Mouse (Mus musculus) lung, adult 2 months (tissue): Measurements from ENCODE around the gene Coa5. TPM values are rescaled to one million over a fixed set of nuclear protein-coding genes. Genes with fewer than 3 reads are reported as not detected.
A peak's percentile ranks its signal among the peaks of the same experiment; 100 is the strongest.

Experiments
- DNase-seq: peaks from one replicate; pipeline ENCODE4 v3.0.0; 2022
- H3K4me1 ChIP-seq: fragments of 200-500 bp; 2 replicates; pipeline ENCODE4 v1.6.1; 2011; ENCODE audit warnings: low read length; ENCODE audit not compliant: control insufficient read depth, insufficient read depth
- H3K4me3 ChIP-seq: fragments of 200-500 bp; replicated peaks from 2 replicates; pipeline ENCODE3; 2011; ENCODE audit warnings: low read depth, mild to moderate bottlenecking, control low read depth, low read length; ENCODE audit errors: extremely low read depth
- CTCF ChIP-seq: fragments of 200-500 bp; IDR thresholded peaks from 2 replicates; pipeline ENCODE4 v1.5.1; 2011; ENCODE audit warnings: mild to moderate bottlenecking, low read length, control low read depth; ENCODE audit not compliant: insufficient read depth
- POLR2A ChIP-seq: fragments of 200-500 bp; IDR thresholded peaks from 2 replicates; pipeline ENCODE4 v1.6.1; 2011; ENCODE audit warnings: low read depth, mild to moderate bottlenecking, control low read depth, low read length, borderline replicate concordance; ENCODE audit errors: extremely low read depth
- WGBS: fragments of 180-500 bp; shearing (Covaris S2); methylation state at CpG from one replicate; pipeline ENCODE4 v1.1.7; 2018; 5-methylcytosine and 5-hydroxymethylcytosine counted together
- polyA plus RNA-seq: library from polyadenylated mRNA; depleted of rRNA; stranded (reverse); fragments of >200 nt; gene quantifications from 2 replicates; pipeline ENCODE4 v1.2.3, GENCODE M21; 2012

Coa5 gene
- polyA plus RNA-seq, 1 experiment = 45.0 TPM

DNA sequence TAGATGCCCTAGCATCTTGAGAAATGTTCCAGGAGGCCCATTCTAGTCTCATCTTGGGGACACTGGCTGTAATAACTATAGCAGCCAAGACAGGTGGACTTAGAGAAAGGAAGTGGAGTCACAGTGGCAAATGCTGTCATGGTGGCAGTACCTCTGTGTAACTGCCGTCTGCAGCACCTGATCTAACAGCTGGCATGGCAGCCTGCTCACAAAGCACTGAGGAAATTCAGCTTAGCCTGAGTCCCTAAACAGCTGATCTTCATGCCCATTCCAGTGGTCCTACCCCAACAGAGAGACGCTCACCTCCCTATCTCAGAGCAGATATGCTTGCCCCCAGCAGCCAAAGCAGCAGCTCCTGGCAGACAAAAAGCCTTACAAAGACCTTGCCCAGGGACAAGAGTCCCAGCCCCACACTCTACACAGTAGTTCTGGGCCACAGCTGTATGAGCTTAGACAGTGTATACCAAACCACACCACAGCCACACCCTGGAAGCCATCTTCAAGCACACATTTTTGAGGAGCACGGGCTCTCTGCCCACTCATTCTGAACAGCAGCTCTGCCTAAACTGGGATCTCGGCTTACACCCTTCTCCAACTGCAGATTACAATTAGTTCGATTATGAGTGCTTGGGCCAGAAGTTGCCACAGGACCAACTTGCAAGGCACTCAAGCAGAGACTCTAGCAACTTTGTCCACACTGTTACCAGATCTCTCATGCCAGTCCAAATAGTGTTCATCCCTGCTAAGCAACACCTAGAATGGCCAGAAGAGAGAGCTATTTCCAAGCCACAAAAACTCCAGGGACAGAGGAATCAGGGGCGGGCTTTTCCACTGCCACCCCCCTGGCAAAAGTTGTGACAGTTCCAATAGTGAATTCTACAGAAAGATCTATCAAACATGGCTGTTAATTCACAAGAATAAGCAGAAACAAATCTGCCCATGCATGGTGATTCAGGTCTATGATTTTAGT is 41.6 kb upstream of the Coa5 start:
- no peak for DNase-seq

DNA sequence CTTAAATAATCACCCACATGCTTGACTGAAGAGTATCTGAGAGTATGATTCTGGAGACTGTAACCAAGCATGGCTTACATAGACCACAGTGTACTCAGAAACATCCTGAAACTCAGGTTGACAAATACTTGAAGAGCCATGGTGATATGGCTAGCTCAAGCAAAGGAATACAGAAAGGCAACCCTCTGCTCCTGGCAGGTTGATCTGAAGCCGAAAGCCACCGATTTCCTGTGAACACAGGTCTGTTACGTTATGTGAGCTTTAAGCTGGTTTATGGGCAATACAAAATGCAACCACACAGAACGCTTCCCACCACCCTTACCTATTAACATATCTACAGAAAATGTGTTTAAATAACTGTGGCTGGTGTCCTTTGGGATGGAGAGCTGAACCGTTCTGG is 39.1 kb upstream of the Coa5 start:
- 88% methylated on average over 5 of the region's 5 CpGs for WGBS
- no peak for TF ChIP-seq POLR2A
- TF ChIP-seq CTCF = no peak

More for the DNA sequence above, 41.6 kb upstream of the Coa5 start:
- WGBS = 74% methylated on average over 6 of the region's 6 CpGs
- TF ChIP-seq POLR2A = no peak
- no peak for TF ChIP-seq CTCF
- Histone ChIP-seq H3K4me1 (no peaks in the 10 kb centered on the region; the same call in 1 of the 2 replicates), H3K4me3 (no peak overlapping the region)

DNA sequence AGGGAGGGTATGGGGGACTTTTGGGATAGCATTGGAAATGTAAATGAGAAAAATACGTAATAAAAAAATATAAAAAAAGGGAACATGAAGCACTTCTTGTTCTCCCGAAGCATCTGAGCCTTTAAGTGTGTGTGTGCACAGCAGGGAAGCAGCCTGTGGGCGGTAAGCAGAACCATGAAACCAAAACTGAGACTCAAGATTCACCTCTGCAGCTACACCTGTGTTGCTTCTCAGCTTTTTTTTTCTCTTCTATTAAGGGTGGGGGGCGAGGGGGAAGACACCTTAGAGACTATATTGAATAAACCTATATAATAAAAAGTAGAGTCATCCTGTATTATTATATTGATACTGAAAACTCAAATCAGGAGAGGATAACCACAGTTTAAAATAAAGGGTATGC is 37.9 kb upstream of the Coa5 start:
- no peak overlapping the region for H3K4me3 ChIP-seq
- TF ChIP-seq POLR2A (no peak), CTCF (no peak)
- H3K4me1 ChIP-seq = no peaks in the 10 kb centered on the region
- no peak for DNase-seq
- WGBS = 88% methylated on average over 4 of the region's 4 CpGs

More for the DNA sequence above, 39.1 kb upstream of the Coa5 start:
- DNase-seq = no peak
- H3K4me3 ChIP-seq = no peak overlapping the region
- no peaks in the 10 kb centered on the region for H3K4me1 ChIP-seq

DNA sequence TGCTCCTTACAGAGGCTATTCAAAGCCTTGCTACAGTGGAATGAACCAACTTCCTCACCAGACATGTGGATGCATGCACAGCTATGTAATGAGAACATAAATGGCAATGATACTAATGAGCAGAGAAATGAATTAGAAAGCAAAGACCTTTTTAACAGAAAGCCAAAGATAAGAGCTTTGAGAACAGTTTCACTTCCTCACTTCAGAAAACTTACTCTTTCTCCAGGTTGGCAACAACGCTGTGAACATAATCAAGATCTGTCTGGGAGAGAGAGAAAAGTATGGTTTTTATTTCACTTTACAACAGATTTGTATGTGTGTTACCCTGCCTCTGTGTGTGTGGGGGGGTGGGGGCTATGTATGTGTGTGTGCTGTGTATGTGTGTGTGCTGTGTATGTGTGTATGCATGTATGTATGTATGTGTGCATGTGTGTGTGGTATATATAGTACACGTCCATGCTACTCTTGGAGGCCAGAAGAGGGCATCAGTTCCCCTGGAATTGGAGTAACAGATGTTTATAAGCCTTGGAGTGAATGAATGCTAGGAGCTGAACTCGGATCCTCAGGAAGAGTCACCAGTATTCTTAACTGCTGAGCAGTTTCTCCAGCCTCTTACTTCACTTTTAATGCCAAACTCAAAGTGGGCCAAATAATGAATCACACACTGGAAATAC is 36.6 kb upstream of the Coa5 start:
- DNase-seq = no peak
- Histone ChIP-seq H3K4me1 (no peaks in the 10 kb centered on the region), H3K4me3 (no peak overlapping the region)
- TF ChIP-seq POLR2A = no peak
- no peak for TF ChIP-seq CTCF
- 77% methylated on average over 3 of the region's 3 CpGs for WGBS

DNA sequence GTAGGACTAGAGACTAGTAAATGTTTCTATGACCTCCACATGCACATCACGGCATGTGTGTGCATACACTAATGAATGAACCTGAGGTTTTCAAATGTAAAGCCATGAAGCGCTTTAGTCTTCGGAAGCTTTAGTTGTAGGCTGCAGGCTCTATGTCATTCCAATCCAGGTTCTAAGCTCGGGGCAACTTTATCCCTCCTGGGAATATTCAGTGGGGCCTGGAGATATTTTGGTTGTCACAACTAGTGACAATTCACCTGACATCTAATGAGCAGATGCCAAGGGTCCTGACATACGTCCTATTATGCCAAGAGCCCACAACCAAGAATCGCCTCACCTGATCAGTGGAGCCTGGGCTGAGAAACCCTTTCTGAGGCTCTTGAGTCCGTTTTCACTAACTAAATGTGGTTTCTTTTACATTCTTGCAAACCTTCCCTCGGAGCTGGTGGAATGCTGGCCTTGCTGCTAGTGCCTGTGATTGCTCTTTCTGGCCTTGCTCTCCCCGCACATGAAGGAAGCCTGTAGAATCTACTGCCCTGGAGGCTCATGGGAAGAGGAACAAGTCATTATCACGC is 35.1 kb upstream of the Coa5 start:
- TF ChIP-seq POLR2A (no peak), CTCF (no peak)
- Histone ChIP-seq H3K4me1 (no peaks in the 10 kb centered on the region), H3K4me3 (no peak overlapping the region)
- no peak for DNase-seq
- 78% methylated on average over 10 of the region's 10 CpGs for WGBS

DNA sequence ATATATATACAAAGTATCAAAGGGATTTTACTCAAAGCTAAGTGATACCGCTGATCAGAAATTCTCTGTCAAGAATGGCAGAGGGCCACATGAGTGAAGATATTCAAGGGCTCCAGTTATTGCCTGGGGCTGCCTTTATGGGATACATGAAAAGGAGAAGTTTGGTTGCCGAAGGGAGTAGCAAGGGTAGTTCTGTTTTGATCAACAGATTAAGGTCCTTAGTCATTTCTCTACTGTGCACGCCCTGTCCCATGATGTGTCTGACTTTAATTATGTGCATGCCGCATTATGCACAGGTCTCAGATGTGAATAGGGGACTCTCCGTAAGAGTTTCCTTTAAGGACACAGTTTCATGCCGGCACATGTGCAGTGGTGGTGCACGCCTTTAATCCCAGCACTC is 27.6 kb upstream of the Coa5 start:
- no peak for TF ChIP-seq CTCF
- TF ChIP-seq POLR2A = no peak
- Histone ChIP-seq H3K4me1 (no peaks in the 10 kb centered on the region), H3K4me3 (no peak overlapping the region)
- 86% methylated on average over 7 of the region's 7 CpGs for WGBS
- DNase-seq = no peak

DNA sequence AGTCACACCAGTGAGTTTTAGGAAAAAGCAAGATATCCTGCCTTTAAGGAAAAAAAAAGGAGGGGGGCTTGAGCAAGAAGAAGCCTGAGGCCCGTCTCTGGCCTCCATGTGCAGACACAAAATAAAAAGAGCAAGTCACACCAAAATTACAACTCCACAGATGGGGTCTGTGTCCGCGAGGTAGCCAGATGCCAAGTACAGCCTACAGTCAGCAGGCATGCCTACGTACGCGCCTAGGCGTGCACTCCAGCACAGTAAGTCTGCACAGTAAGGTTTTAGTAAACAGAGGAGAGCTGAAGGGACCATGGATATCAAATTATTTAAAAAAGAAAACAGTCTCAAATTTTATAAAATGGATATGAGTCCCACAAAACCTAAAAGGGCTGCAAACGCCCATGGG is 21.4 kb upstream of the Coa5 start:
- no peak overlapping the region for H3K4me3 ChIP-seq
- 90% methylated on average over 8 of the region's 8 CpGs for WGBS
- DNase-seq = no peak
- no peaks in the 10 kb centered on the region for H3K4me1 ChIP-seq
- no peak for TF ChIP-seq CTCF
- no peak for TF ChIP-seq POLR2A

DNA sequence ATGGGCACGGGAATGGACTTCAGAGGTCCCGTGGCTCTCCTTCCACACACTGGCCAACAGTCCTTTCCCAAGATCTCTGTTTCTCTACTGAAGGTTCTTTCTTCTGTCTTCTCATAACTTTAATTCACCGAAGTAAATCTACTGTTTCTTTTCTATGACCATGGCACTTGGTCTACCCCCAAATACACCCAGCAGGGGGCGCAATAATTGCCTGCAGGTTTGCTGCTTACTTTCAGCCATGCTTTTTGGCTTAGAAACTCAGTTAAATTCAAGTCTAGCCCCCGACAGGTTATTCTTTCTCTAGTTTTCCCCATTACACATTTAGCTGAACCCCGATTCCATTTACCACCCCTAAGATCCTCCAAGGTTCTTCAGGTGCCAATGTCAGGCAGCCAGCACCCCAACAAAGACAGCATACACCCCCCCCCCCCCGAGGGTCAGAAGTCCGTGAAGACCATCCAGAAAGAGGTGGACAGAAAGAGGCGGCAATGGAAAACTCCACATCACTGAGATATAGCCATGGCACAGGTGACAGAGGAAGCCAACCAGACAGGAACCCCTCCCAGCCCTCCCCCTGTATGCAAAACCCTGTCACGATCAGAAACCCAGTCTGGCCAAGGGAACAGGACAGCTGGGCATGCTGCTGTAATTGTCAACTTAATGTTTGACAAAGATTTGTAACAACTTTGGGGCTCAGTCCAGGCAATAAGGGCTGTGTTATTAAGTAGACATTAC is 18.6 kb upstream of the Coa5 start:
- H3K4me1 ChIP-seq = no peaks in the 10 kb centered on the region
- peak; percentile 50 for DNase-seq
- 73% methylated on average over 10 of the region's 10 CpGs for WGBS
- H3K4me3 ChIP-seq = no peak overlapping the region
- TF ChIP-seq POLR2A = no peak
- no peak for TF ChIP-seq CTCF
